Mouse (Mus musculus) megakaryocyte, embryonic 14.5 days (primary cell): ENCODE measurements around the gene Abcc4.

Experiments
- FLI1 ChIP-seq: IDR thresholded peaks from 2 replicates; pipeline ENCODE4 v1.6.1; 2012; ENCODE audit warnings: low read length, inconsistent platforms, mixed read lengths
- GATA1 ChIP-seq: IDR thresholded peaks from 3 replicates; pipeline ENCODE4 v1.6.1; 2012; ENCODE audit warnings: mixed read lengths, low read length, inconsistent platforms, borderline replicate concordance

DNA sequence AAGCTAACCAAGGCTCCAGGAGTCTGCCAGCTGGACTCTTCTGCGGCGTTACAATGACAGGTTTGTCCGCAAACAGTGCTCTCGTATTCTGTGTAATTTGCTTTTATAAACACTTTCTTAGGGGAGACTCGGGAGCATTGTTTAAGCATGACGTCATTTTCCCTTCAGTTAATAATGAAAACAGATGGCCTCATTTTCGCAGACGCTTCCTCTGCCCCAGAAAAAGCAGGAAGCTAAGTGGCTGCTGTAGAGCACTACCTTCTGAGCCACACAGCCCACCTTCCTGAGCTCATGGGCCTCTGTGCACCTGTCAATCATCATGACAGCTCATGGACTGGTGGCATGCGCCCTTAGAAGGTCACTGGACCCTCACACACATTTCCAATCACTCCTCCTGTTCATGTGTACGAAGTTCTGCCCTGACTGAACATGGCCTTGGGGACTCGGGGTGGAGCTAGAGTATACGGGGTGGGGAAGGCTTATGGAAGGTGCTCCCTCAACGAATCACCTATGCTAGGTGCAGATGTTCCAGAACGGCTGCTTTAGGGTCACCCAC is 199.3 kb downstream of the Abcc4 start:
- TF ChIP-seq GATA1 (no peak), FLI1 (no peak)
